Mouse (Mus musculus): ENCODE measurements around the gene Retreg1.

GRCm38 (mm10) chr15:25805336-25806110, 37.5 kb upstream of the Retreg1 start:
- TF ChIP-seq CTCF (conservative IDR thresholded peaks at IDR 0.05; ENCODE audit: insufficient read depth, insufficient read length, low read depth, low read length), result peak; percentile 88
- no peak for TF ChIP-seq POLR2A (IDR thresholded peaks at IDR 0.05; ENCODE audit: low read depth, low read length)
